Mouse (Mus musculus): ENCODE results near the gene Sorl1. TPM values are rescaled to one million over a fixed set of nuclear protein-coding genes. Genes with fewer than 3 reads are reported as not detected.

The Sorl1 gene
- polyA plus RNA-seq, 1 experiment from 2014 or later: 7.6 TPM

DNA sequence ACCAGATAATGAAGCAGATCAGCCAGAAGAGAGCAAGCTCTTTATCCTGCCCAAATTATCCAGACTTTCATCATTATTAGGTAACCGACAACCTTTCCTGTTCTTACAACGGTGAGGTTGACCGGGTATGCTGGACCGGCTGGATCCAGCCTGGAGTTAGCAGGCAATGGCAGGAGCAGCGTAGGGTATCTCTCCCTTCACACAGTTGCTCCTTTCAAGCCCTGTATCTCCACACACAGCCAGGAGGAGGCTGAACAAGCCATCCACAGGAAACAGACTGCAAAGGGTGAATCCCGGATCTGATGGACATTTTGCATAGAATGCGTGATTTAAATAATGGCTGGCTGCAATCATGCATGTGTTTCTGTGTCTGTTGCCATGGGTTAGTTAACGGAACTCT is 208.5 kb downstream of the Sorl1 start:
- H3K27ac ChIP-seq (ENCODE audit: low read depth, low read length): no peak overlapping the region
- no peaks in the 10 kb centered on the region for H3K36me3 ChIP-seq (ENCODE audit: control insufficient read depth, insufficient read depth, low read length)
- WGBS: 86% methylated on average over 8 of the region's 8 CpGs
- no peak overlapping the region for H3K4me2 ChIP-seq (replicated peaks; ENCODE audit: low read depth, low read length)
- no peak overlapping the region for H3K4me3 ChIP-seq (ENCODE audit: low read depth, low read length)
- no peaks in the 10 kb centered on the region for H3K27me3 ChIP-seq (ENCODE audit: control insufficient read depth, insufficient read depth, low read length)
- no peak overlapping the region for H3K9ac ChIP-seq (ENCODE audit: low read depth, low read length)
- H3K4me1 ChIP-seq (replicated peaks; ENCODE audit: control insufficient read depth, insufficient read depth, low read length): peaks cover 3% of the 10 kb centered on the region
- ATAC-seq (ENCODE audit: low FRiP score) (no peak), DNase-seq (ENCODE audit: low spot score) (no peak)
- no peaks in the 10 kb centered on the region for H3K9me3 ChIP-seq (ENCODE audit: control insufficient read depth, low read length)

Other genes with a start within 250 kb of the Sorl1 start
- 73.3 and 80.9 TPM in 2 replicates for gene Sc5d, start 140.0 kb upstream of the Sorl1 start, polyA plus RNA-seq (2014; fragmentation: Nextera tagmentation; extraction: Ambion mirVana)